Mouse (Mus musculus): ENCODE measurements around the gene Snx22. TPM values are rescaled to one million over a fixed set of nuclear protein-coding genes. Genes with fewer than 3 reads are reported as not detected.

Gene Snx22
- polyA plus RNA-seq, 1 experiment, result 1.8 TPM

DNA sequence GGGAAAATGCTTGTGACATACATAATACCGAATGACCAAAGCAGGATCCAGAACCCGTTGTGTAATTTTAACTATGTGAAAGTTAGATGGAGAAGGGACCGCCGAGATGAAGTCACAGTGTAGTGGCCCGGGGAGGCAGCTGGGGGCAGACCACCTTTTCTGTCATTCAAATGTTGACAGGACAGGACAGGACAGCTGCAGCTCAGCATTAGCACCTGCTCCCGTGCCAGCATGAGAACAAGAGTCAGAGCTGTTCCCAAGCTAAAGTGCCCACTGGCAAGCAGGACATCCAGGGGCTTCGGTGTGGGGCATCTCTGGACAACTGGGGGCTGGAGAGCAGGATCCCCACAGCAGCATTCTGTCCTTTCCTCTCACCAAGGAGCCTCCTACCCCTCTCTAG lies 17.5 kb upstream of the Snx22 start:
- H3ac ChIP-seq (ENCODE audit: control insufficient read depth, insufficient read length), result no peak overlapping the region
- H3K79me2 ChIP-seq (ENCODE audit: control insufficient read depth, insufficient read depth), result no peaks in the 10 kb centered on the region
- H3K27me3 ChIP-seq (ENCODE audit: control insufficient read depth, insufficient read depth, insufficient read length), result no peaks in the 10 kb centered on the region
- no peak for TF ChIP-seq MAX (IDR thresholded peaks at IDR 0.05; ENCODE audit: low read depth)
- no peak for TF ChIP-seq E2F4 (IDR thresholded peaks at IDR 0.05; ENCODE audit: insufficient read depth)
- TF ChIP-seq CEBPB (IDR thresholded peaks at IDR 0.05; ENCODE audit: insufficient read depth, poor library complexity, severe bottlenecking), result no peak
- no peak for TF ChIP-seq TCF3 (IDR thresholded peaks at IDR 0.05; ENCODE audit: insufficient read length, low read depth)
- TF ChIP-seq MYOG (IDR thresholded peaks at IDR 0.05; ENCODE audit: control insufficient read depth in 1 of 3, insufficient read depth in 1 of 3, insufficient read length in 2 of 3, low read depth in 2 of 3), result peak in 2 of 3 experiments; percentile 20 to 28
- peak in 2 of 3 experiments; percentile 78 to 81 for TF ChIP-seq MYOD1 (IDR thresholded peaks at IDR 0.05; ENCODE audit: control insufficient read depth in 1 of 3, insufficient read length in 2 of 3, low read depth in 2 of 3)
- peak; percentile 17 for TF ChIP-seq POLR2AphosphoS2 (IDR thresholded peaks at IDR 0.05; ENCODE audit: insufficient read length, low read depth)
- no peak for TF ChIP-seq SRF (IDR thresholded peaks at IDR 0.05; ENCODE audit: control insufficient read depth, insufficient read length, low read depth)
- TF ChIP-seq USF1 (IDR thresholded peaks at IDR 0.05; ENCODE audit: low read depth), result no peak
- no peak for TF ChIP-seq POLR2A (IDR thresholded peaks at IDR 0.05; ENCODE audit: insufficient read length, low read depth)
- H3K36me3 ChIP-seq (ENCODE audit: control insufficient read depth, insufficient read depth), result peaks cover 17% of the 10 kb centered on the region
- H3K4me2 ChIP-seq (ENCODE audit: low read depth), result no peak overlapping the region
- H3K4me3 ChIP-seq, result no peak overlapping the region

DNA sequence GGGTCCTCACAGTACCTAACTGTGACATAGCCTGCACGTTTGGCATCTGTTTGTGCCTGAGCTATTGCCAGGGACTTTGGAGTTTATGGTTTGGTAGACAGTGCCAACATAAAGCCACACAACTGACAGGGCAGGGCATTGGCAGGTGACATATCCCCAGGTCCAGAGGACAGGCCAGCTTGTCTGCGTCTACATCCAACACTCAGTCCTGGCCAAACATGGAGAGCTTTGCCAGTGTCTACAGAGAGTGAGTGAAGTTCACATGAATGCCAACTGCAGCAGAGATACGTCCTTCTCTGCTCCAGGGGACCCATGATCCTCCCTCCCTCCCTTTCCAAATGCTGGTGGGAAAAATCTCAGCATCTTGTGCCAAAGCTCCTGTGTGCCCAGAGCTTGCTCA lies 14.7 kb upstream of the Snx22 start:
- H3K4me2 ChIP-seq (ENCODE audit: low read depth), result no peak overlapping the region
- TF ChIP-seq POLR2A (IDR thresholded peaks at IDR 0.05; ENCODE audit: insufficient read length, low read depth) (no peak), POLR2AphosphoS2 (IDR thresholded peaks at IDR 0.05; ENCODE audit: insufficient read length, low read depth) (peak; percentile 48), MYOD1 (IDR thresholded peaks at IDR 0.05; ENCODE audit: control insufficient read depth in 1 of 3, insufficient read length in 2 of 3, low read depth in 2 of 3) (peak in 1 of 3 experiments; percentile 0)
- no peak overlapping the region for H3ac ChIP-seq (ENCODE audit: control insufficient read depth, insufficient read length)
- H3K4me3 ChIP-seq, result no peak overlapping the region
- H3K79me2 ChIP-seq (ENCODE audit: control insufficient read depth, insufficient read depth), result no peaks in the 10 kb centered on the region
- H3K36me3 ChIP-seq (ENCODE audit: control insufficient read depth, insufficient read depth), result peaks cover 17% of the 10 kb centered on the region
- no peaks in the 10 kb centered on the region for H3K27me3 ChIP-seq (ENCODE audit: control insufficient read depth, insufficient read depth, insufficient read length)

DNA sequence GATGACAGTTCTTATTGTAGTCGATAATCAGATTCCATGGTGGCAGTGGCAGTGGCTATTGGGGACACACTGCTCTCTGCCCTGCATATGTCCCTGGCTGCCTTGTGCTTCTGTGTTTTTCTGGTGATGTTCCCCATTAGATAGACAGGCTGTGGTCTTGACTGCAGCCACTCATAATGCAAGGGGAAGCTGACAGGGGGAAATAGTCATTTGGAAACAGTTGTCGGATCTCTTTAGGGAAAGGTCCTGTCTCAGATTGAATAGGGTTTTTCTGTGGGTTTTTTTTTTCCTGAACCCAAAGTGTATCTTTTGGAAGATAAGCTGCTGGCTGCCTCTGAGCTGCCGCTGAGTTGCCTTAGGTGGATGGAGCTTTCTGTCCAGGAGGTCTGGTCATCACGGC lies 12.5 kb upstream of the Snx22 start:
- Histone ChIP-seq H3K4me2 (ENCODE audit: low read depth) (no peak overlapping the region), H3K27me3 (ENCODE audit: control insufficient read depth, insufficient read depth, insufficient read length) (no peaks in the 10 kb centered on the region), H3K79me2 (ENCODE audit: control insufficient read depth, insufficient read depth) (no peaks in the 10 kb centered on the region), H3K4me3 (no peak overlapping the region), H3K36me3 (ENCODE audit: control insufficient read depth, insufficient read depth) (peaks cover 3% of the 10 kb centered on the region), H3ac (ENCODE audit: control insufficient read depth, insufficient read length) (no peak overlapping the region)
- TF ChIP-seq MYOG (IDR thresholded peaks at IDR 0.05; ENCODE audit: control insufficient read depth in 1 of 3, insufficient read depth in 1 of 3, insufficient read length in 2 of 3, low read depth in 2 of 3), result no peak
- TF ChIP-seq TCF12 (IDR thresholded peaks at IDR 0.05; ENCODE audit: insufficient read depth, poor library complexity, severe bottlenecking), result no peak
- TF ChIP-seq REST (IDR thresholded peaks at IDR 0.05; ENCODE audit: insufficient read depth, insufficient read length), result no peak
- TF ChIP-seq POLR2AphosphoS2 (IDR thresholded peaks at IDR 0.05; ENCODE audit: insufficient read length, low read depth), result no peak
- TF ChIP-seq CEBPB (IDR thresholded peaks at IDR 0.05; ENCODE audit: insufficient read depth, poor library complexity, severe bottlenecking), result no peak
- no peak for TF ChIP-seq E2F4 (IDR thresholded peaks at IDR 0.05; ENCODE audit: insufficient read depth)
- TF ChIP-seq USF1 (IDR thresholded peaks at IDR 0.05; ENCODE audit: low read depth), result no peak

DNA sequence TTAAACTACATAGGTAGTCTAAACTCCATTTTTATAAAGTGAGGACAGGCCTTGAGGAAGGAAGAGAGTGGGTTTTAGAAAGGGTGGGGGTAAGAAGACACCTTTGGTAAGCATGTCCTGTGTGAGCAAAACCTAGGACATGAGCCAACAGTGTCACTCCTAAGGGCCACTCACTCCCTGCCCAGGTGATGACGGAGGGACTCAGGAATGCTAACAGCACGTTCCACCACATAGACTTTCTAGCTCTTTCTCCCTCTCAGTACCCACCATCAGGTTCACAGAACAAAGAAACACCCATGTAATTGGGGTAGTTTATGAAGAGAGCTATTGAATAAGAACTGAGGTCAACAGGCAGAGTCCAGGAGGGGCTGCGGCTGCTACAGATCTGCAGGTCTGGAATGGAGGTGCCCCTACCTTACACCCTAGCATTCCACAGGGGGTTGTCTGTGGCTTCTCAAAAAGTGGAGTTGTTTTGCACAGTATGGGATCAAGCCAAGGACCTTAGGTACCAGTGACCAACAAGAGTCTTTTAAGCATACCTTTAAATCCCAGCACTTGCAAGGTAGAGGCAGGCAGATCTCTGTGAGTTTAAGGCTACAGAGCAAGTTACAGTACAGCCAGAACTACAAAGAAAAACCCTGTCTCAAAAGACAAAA lies 11.4 kb upstream of the Snx22 start:
- H3K79me2 ChIP-seq (ENCODE audit: control insufficient read depth, insufficient read depth), result no peaks in the 10 kb centered on the region
- H3K36me3 ChIP-seq (ENCODE audit: control insufficient read depth, insufficient read depth), result no peaks in the 10 kb centered on the region
- H3K4me2 ChIP-seq (ENCODE audit: low read depth), result no peak overlapping the region
- no peak for TF ChIP-seq MYOD1 (IDR thresholded peaks at IDR 0.05; ENCODE audit: control insufficient read depth in 1 of 3, insufficient read length in 2 of 3, low read depth in 2 of 3)
- H3K27me3 ChIP-seq (ENCODE audit: control insufficient read depth, insufficient read depth, insufficient read length), result no peaks in the 10 kb centered on the region
- H3ac ChIP-seq (ENCODE audit: control insufficient read depth, insufficient read length), result no peak overlapping the region
- no peak overlapping the region for H3K4me3 ChIP-seq

DNA sequence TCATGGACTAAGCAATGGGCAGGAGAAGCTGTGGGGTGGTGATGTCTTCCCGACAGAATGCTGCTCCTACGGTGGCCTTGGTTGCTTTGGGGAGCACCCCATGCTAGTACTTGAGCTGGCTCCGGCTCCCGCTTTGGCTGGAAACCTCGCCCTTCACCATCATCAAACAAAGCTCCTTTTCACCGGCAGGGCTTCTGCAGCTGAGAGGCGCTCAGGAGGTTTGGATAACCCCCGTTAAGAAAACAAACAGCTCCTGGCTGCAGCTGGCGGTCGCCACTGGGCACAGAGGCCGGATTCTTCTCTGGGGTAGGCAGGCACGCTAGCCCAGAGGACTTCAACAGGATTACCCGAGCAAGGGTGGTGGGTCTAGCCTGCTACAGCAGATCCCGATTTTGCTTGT lies 9.0 kb upstream of the Snx22 start:
- Histone ChIP-seq H3K79me2 (ENCODE audit: control insufficient read depth, insufficient read depth) (no peaks in the 10 kb centered on the region), H3K27me3 (ENCODE audit: control insufficient read depth, insufficient read depth, insufficient read length) (no peaks in the 10 kb centered on the region), H3ac (ENCODE audit: control insufficient read depth, insufficient read length) (no peak overlapping the region), H3K4me2 (ENCODE audit: low read depth) (no peak overlapping the region), H3K4me3 (no peak overlapping the region), H3K36me3 (ENCODE audit: control insufficient read depth, insufficient read depth) (no peaks in the 10 kb centered on the region)
- TF ChIP-seq SRF (IDR thresholded peaks at IDR 0.05; ENCODE audit: control insufficient read depth, insufficient read length, low read depth), result no peak
- no peak for TF ChIP-seq MYOD1 (IDR thresholded peaks at IDR 0.05; ENCODE audit: control insufficient read depth in 1 of 3, insufficient read length in 2 of 3, low read depth in 2 of 3)
- no peak for TF ChIP-seq POLR2A (IDR thresholded peaks at IDR 0.05; ENCODE audit: insufficient read length, low read depth)
- no peak for TF ChIP-seq USF1 (IDR thresholded peaks at IDR 0.05; ENCODE audit: low read depth)
- no peak for TF ChIP-seq REST (IDR thresholded peaks at IDR 0.05; ENCODE audit: insufficient read depth, insufficient read length)
- TF ChIP-seq MYOG (IDR thresholded peaks at IDR 0.05; ENCODE audit: control insufficient read depth in 1 of 3, insufficient read depth in 1 of 3, insufficient read length in 2 of 3, low read depth in 2 of 3), result no peak
- TF ChIP-seq TCF12 (IDR thresholded peaks at IDR 0.05; ENCODE audit: insufficient read depth, poor library complexity, severe bottlenecking), result no peak
- no peak for TF ChIP-seq POLR2AphosphoS2 (IDR thresholded peaks at IDR 0.05; ENCODE audit: insufficient read length, low read depth)
- no peak for TF ChIP-seq E2F4 (IDR thresholded peaks at IDR 0.05; ENCODE audit: insufficient read depth)

Data from myocyte (in vitro differentiated cells).